Mouse (Mus musculus) E14TG2a.4 (cell line): ENCODE results near the gene Bsn.

Source experiments
- CTCF ChIP-seq: conservative IDR thresholded peaks from 2 replicates; pipeline ENCODE4 v1.5.1; 2014; ENCODE audit warnings: low read length
- NANOG ChIP-seq: IDR thresholded peaks from 2 replicates; pipeline ENCODE4 v1.6.1; 2014; ENCODE audit warnings: borderline replicate concordance, low read length, mixed read lengths

GRCm38 (mm10) chr9:108071801-108072200 lies 118.4 kb downstream of the Bsn start:
- TF ChIP-seq CTCF (no peak), NANOG (no peak)
